Mouse (Mus musculus) CH12.LX (cell line): Measurements from ENCODE around the gene Ubash3a. TPM values are rescaled to one million over a fixed set of nuclear protein-coding genes. Genes with fewer than 3 reads are reported as not detected.

Experiments used
- DNase-seq: peaks from one replicate; pipeline ENCODE4 v3.0.0-alpha.2; 2013; ENCODE audit errors: extremely low read depth
- H3K27ac ChIP-seq: 2 replicates; pipeline ENCODE4 v1.5.1; 2012; ENCODE audit warnings: low read depth, mild to moderate bottlenecking, control low read depth, moderate library complexity; ENCODE audit not compliant: insufficient read depth
- H3K27me3 ChIP-seq: replicated peaks from 2 replicates; pipeline ENCODE3; 2012; ENCODE audit warnings: inconsistent platforms
- H3K36me3 ChIP-seq, 2 experiments: replicated peaks in 1 of 2; 2 replicates each; pipeline versions ENCODE3 to v1.6.1; 2012; ENCODE audit warnings: inconsistent platforms in 1 of 2, low read length in 1 of 2, mild to moderate bottlenecking in 1 of 2, mixed read lengths in 1 of 2, moderate library complexity in 1 of 2; ENCODE audit not compliant: control insufficient read depth in 1 of 2, insufficient read depth in 1 of 2
- H3K4me1 ChIP-seq, 2 experiments: 2 replicates each; pipeline ENCODE4 v1.6.1; 2012; ENCODE audit warnings: inconsistent platforms in 1 of 2, moderate library complexity in 1 of 2; ENCODE audit not compliant: insufficient read depth in 2 of 2, control insufficient read depth in 1 of 2
- H3K4me2 ChIP-seq: 2 replicates; pipeline ENCODE4 v1.6.1; 2012; ENCODE audit warnings: low read depth, mild to moderate bottlenecking, control low read depth; ENCODE audit not compliant: poor library complexity, insufficient read depth, severe bottlenecking
- H3K4me3 ChIP-seq, 3 experiments: fragments of 150-350 bp in 1 of 3; sonication (generic) in 1 of 3; replicated peaks in 1 of 3; 2 replicates each; pipeline versions ENCODE3 to v1.5.1; 2011 to 2012; ENCODE audit warnings: low read depth in 2 of 3, low read length in 2 of 3, mild to moderate bottlenecking in 2 of 3, moderate library complexity in 2 of 3, control low read depth in 1 of 3, improper control_type of control experiment in 1 of 3, inconsistent platforms in 1 of 3, mixed read lengths in 1 of 3; ENCODE audit not compliant: poor library complexity in 1 of 3
- H3K79me2 ChIP-seq: replicated peaks from 2 replicates; pipeline ENCODE4 v1.6.1; 2012; ENCODE audit warnings: mild to moderate bottlenecking, moderate library complexity; ENCODE audit not compliant: control insufficient read depth, poor library complexity, insufficient read depth, severe bottlenecking; ENCODE audit errors: extremely low read depth
- H3K9ac ChIP-seq: 2 replicates; pipeline ENCODE4 v1.6.1; 2012; ENCODE audit warnings: low read depth, mild to moderate bottlenecking, control low read depth, moderate library complexity; ENCODE audit not compliant: insufficient read depth
- H3K9me3 ChIP-seq: replicated peaks from 2 replicates; pipeline ENCODE3; 2012; ENCODE audit warnings: low read length, inconsistent platforms, mixed read lengths
- CHD1 ChIP-seq: IDR thresholded peaks from 2 replicates; pipeline ENCODE4 v1.6.1; 2012; ENCODE audit warnings: low read depth, low read length, improper control_type of control experiment, inconsistent platforms
- CTCF ChIP-seq, 2 experiments: IDR thresholded peaks in 1 of 2; conservative IDR thresholded peaks in 1 of 2; 2 replicates each; pipeline ENCODE4 v1.5.1; 2011 to 2012; ENCODE audit warnings: low read depth in 2 of 2, low read length in 2 of 2, improper control_type of control experiment in 1 of 2, inconsistent platforms in 1 of 2, mild to moderate bottlenecking in 1 of 2, moderate library complexity in 1 of 2
- ELF1 ChIP-seq: IDR thresholded peaks from 2 replicates; pipeline ENCODE4 v1.6.1; 2014; ENCODE audit warnings: low read depth, mild to moderate bottlenecking, inconsistent platforms, low read length, improper control_type of control experiment
- ETS1 ChIP-seq: conservative IDR thresholded peaks from 2 replicates; pipeline ENCODE4 v1.6.1; 2012; ENCODE audit warnings: low read depth, mild to moderate bottlenecking, inconsistent platforms, low read length, improper control_type of control experiment, moderate library complexity
- GABPA ChIP-seq: IDR thresholded peaks from 2 replicates; pipeline ENCODE4 v1.6.1; 2012; ENCODE audit warnings: low read depth, low read length, improper control_type of control experiment, inconsistent platforms; ENCODE audit not compliant: insufficient replicate concordance
- JUND ChIP-seq: conservative IDR thresholded peaks from 2 replicates; pipeline ENCODE4 v1.6.1; 2011; ENCODE audit warnings: low read depth, low read length, improper control_type of control experiment
- NELFE ChIP-seq: IDR thresholded peaks from 2 replicates; pipeline ENCODE4 v1.6.1; 2011; ENCODE audit warnings: low read depth, low read length, improper control_type of control experiment
- POLR2AphosphoS2 ChIP-seq: IDR thresholded peaks from 2 replicates; pipeline ENCODE4 v1.6.1; 2011; ENCODE audit warnings: low read depth, low read length, improper control_type of control experiment
- RCOR1 ChIP-seq: conservative IDR thresholded peaks from 2 replicates; pipeline ENCODE4 v1.6.1; 2012; ENCODE audit warnings: low read depth, mild to moderate bottlenecking, inconsistent platforms, low read length, improper control_type of control experiment
- TBP ChIP-seq: conservative IDR thresholded peaks from 2 replicates; pipeline ENCODE4 v1.6.1; 2011; ENCODE audit warnings: low read depth, low read length, improper control_type of control experiment
- TCF12 ChIP-seq: IDR thresholded peaks from 2 replicates; pipeline ENCODE4 v1.6.1; 2014; ENCODE audit warnings: low read depth, mild to moderate bottlenecking, inconsistent platforms, low read length, improper control_type of control experiment
- USF1 ChIP-seq: IDR thresholded peaks from 2 replicates; pipeline ENCODE4 v1.6.1; 2014; ENCODE audit warnings: low read depth, mild to moderate bottlenecking, inconsistent platforms, low read length, improper control_type of control experiment
- ZKSCAN1 ChIP-seq: IDR thresholded peaks from 2 replicates; pipeline ENCODE4 v1.6.1; 2012; ENCODE audit warnings: low read depth, inconsistent platforms, low read length, improper control_type of control experiment, borderline replicate concordance
- ZNF384 ChIP-seq: IDR thresholded peaks from 2 replicates; pipeline ENCODE4 v1.6.1; 2012; ENCODE audit warnings: low read depth, low read length, improper control_type of control experiment, inconsistent platforms
- dilution Hi-C: fragments of 300-500 bp; cut with MboI; formaldehyde crosslinking; loops from 2 replicates; pipeline ENCODE4 v1.14.3; 2020; ENCODE audit warnings: low sequenced_read_pairs; ENCODE audit not compliant: extremely low pct_unique_long_range_greater_than_20kb, extremely low pct_ligation_motif_present
- in situ Hi-C: fragments of 300-500 bp; cut with MboI; formaldehyde crosslinking; loops from 3 replicates; pipeline ENCODE4 v1.14.3; 2019; ENCODE audit warnings: low sequenced_read_pairs, low pct_ligation_motif_present, low pct_unique_long_range_greater_than_20kb, mixed read lengths
- polyA plus RNA-seq: library from polyadenylated mRNA; unstranded; fragments of >175 nt; gene quantifications from 2 replicates; pipeline ENCODE4 v1.2.1, GENCODE M21; 2012; ENCODE audit warnings: low read depth; ENCODE audit not compliant: insufficient read length
- total RNA-seq, 2 experiments: library from RNA; depleted of rRNA; stranded (reverse); fragments of 300-350 nt in 1 of 2; fragments of >200 nt in 1 of 2; gene quantifications; 2 replicates each; pipeline ENCODE4 v1.2.3; 2012 to 2014

Ubash3a gene
- total and polyA plus RNA-seq, 3 experiments: 0.08 to 0.17 TPM; not detected in 1

GRCm38 (mm10) chr17:31259825-31260224 is 52.2 kb downstream of the Ubash3a start:
- dilution Hi-C loops (no loop called here), in situ Hi-C loops (no loop called here)
- TF ChIP-seq CTCF (conservative IDR thresholded peaks at IDR 0.05 in 1 of 2, IDR thresholded peaks at IDR 0.05 in 1 of 2; ENCODE audit: low read depth in 2 of 2, low read length in 2 of 2) (peak; percentile 20 to 41; a peak in 2 of 4 replicates), JUND (no peak)
- Histone ChIP-seq H3K27ac (no peak overlapping the region), H3K4me2 (no peak overlapping the region), H3K4me3 (no peak overlapping the region), H3K79me2 (no peaks in the 10 kb centered on the region), H3K4me1 (peaks cover 18 to 59% of the 10 kb centered on the region in 2 experiments), H3K9me3 (peaks cover 11% of the 10 kb centered on the region), H3K36me3 (no peaks in the 10 kb centered on the region), H3K27me3 (peaks cover 9% of the 10 kb centered on the region), H3K9ac (no peak overlapping the region)
- no peak for DNase-seq

GRCm38 (mm10) chr17:31260430-31260829 is 52.8 kb downstream of the Ubash3a start:
- TF ChIP-seq ZNF384: peak; percentile 43
- TF ChIP-seq POLR2AphosphoS2: no peak
- no peak overlapping the region for H3K9ac ChIP-seq
- DNase-seq: no peak
- H3K4me3 ChIP-seq: no peak overlapping the region
- H3K79me2 ChIP-seq: no peaks in the 10 kb centered on the region
- peaks cover 18 to 64% of the 10 kb centered on the region in 2 experiments for H3K4me1 ChIP-seq
- H3K4me2 ChIP-seq: no peak overlapping the region
- H3K27ac ChIP-seq: no peak overlapping the region
- dilution Hi-C loops (no loop called here), in situ Hi-C loops (no loop called here)
- no peaks in the 10 kb centered on the region for H3K36me3 ChIP-seq
- H3K9me3 ChIP-seq: peaks cover 11% of the 10 kb centered on the region
- H3K27me3 ChIP-seq: peaks cover 9% of the 10 kb centered on the region

GRCm38 (mm10) chr17:31261352-31261751 is 53.7 kb downstream of the Ubash3a start:
- H3K79me2 ChIP-seq: no peaks in the 10 kb centered on the region
- in situ Hi-C loops: no loop called here
- no peak overlapping the region for H3K9ac ChIP-seq
- no peak overlapping the region for H3K4me3 ChIP-seq
- dilution Hi-C loops: no loop called here
- no peak overlapping the region for H3K27ac ChIP-seq
- H3K27me3 ChIP-seq: peaks cover 8% of the 10 kb centered on the region
- no peak for TF ChIP-seq RCOR1
- TF ChIP-seq USF1: no peak
- peak; percentile 43 for TF ChIP-seq ETS1
- no peak for TF ChIP-seq GABPA
- TF ChIP-seq ELF1: no peak
- no peak for TF ChIP-seq TBP
- peak; percentile 76 for TF ChIP-seq TCF12
- TF ChIP-seq NELFE: no peak
- no peak for TF ChIP-seq ZKSCAN1
- no peak for TF ChIP-seq CHD1
- no peaks in the 10 kb centered on the region for H3K36me3 ChIP-seq
- peaks cover 11% of the 10 kb centered on the region for H3K9me3 ChIP-seq
- peak; percentile 48 for DNase-seq
- no peak overlapping the region for H3K4me2 ChIP-seq
- peaks cover 18 to 72% of the 10 kb centered on the region in 2 experiments for H3K4me1 ChIP-seq
